Mouse (Mus musculus): ENCODE measurements around the gene Tmem199.

The Tmem199 gene

DNA sequence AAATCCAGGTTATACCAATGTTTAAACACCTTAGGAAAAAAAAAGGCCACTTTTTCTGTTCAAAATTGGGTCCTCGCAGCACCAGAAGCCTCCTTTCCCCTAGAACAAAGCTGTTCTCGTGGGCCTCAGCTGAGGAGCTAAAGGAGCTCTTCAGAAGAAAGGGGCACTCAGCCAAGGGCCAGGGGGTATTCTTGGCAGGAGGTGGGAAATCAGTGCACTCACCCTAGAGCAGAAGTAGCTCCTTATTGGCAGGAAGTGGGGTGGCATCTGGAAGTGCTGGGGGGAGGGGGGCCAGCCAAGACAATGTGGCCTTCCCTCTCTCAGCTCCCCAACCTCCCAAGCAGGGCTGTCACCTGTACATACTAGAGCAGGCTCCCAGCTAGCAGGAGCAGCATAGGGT, 12.9 kb upstream of the Tmem199 start:
- no peak for DNase-seq (ENCODE audit: low spot score in 2 of 2)

- no peak for DNase-seq (ENCODE audit: low spot score in 2 of 2)
These were observed 11.4 kb upstream of the Tmem199 start for GRCm38 (mm10) chr11:78523241-78523955.

DNA sequence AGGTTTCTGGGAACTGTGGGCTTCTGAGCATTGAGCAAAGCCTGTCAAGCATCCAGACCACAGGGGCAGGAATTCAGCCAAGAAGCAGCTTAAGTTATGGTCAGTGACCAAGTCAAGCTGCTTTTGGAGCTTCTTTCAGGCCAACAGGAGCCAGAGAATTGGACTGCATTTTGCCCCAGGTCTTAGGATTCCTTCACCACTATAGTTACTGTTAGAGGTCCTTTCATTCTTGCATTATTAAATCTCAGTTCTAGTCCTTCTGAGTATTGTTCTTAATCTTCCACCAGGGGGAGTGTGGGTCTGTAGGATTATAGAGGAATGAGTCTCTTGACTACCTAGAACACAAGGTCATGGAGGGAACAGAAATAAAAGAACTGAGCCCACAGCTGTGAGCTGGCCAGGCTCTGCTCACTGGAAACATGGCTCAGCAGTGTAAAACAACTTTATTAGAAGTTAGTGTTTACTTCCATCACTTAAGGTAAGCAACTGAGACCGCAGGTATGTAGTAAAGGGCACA, 10.6 kb upstream of the Tmem199 start:
- no peak for DNase-seq (ENCODE audit: low spot score in 2 of 2)

GRCm38 (mm10) chr11:78521880-78522279, 9.9 kb upstream of the Tmem199 start:
- no peak for DNase-seq (ENCODE audit: low spot score in 2 of 2)

GRCm38 (mm10) chr11:78518931-78519330, 7.0 kb upstream of the Tmem199 start:
- no peak for DNase-seq (ENCODE audit: low spot score in 2 of 2)

DNA sequence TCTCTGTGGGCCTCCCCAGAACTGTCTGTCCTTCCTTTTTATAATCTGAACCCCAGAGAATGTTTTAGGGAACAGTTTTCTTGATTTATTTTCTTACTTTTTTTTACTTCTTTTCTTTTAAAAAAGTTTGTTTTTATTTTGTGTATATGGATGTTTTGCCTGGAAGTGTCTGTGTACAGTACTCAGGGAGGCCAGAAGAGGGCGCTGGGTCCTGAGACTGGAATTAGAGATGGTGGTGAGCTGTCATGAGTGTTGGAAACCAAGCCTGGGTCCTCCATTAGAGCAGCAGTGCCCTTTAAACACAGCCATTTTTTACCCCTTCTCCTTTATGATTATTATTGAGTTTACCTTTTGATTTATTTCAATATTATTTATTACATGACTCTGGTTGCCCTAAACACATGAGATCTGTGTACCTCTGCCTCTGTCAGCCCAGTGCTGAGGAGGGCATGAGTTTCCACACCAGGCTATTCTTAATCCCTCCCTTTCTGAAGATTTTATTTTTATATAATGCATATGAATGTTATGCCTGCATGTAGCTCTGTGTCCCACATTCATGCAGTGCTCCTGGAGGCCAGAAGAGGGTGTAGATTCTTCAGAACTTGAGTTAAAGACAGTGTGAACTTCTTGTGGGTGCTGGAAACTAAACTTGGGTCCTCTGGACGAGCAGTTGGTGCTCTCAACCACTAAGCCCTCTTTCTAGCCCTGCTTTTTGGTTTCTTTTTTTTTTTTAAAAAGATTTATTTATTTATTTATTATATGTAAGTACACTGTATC, 3.8 kb upstream of the Tmem199 start:
- no peak for DNase-seq (ENCODE audit: low spot score in 2 of 2)

DNA sequence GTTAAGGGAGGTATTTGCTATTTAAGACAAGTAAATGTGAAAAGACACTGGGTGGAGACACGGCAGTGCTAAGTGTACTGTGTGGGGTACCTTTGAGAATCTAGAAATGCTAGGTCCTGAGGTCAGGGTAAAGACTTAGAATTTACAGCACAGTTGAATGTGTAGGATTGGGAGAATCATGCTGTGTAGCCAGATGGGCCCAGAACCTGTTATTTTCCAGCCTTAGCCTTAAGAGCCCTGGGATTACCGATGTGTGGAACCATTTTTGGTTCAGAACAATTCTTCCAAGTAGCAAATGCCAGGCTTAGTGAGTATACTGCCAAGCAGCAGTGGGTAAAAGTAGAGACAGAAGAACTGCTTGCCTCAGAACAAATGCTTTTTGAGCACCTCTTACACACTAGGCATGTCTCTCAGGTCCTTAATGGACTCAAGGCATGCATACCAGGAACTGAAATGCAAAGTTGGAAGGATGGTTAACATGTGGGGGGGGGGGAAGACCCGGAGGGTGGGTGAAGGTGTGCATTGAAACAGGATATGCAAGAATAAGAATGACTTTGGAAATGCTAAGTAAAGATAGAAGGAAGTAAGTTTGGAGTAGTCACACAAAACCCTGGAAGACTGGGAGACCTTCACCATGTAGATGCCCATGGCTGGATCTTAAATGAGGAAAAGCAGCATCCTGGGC, 1.3 kb upstream of the Tmem199 start:
- no peak for DNase-seq (ENCODE audit: low spot score in 2 of 2)

DNA sequence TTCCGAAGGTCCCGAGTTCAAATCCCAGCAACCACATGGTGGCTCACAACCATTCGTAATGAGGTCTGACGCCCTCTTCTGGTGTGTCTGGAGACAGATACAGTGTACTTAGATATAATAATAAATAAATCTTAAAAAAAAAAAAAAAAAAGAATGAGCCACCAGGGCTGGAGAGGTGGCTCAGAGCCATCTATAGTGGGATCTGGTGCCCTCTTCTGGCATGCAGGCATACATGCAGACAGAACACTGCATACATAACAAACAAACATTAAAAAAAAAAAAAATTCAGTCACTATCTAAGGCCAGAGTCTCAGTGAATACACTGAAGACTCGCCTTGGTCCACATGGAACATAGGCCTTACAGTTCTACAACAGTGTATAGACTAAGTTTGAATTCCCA, 2.8 kb downstream of the Tmem199 start:
- DNase-seq (ENCODE audit: low spot score in 2 of 2), result no peak

DNA sequence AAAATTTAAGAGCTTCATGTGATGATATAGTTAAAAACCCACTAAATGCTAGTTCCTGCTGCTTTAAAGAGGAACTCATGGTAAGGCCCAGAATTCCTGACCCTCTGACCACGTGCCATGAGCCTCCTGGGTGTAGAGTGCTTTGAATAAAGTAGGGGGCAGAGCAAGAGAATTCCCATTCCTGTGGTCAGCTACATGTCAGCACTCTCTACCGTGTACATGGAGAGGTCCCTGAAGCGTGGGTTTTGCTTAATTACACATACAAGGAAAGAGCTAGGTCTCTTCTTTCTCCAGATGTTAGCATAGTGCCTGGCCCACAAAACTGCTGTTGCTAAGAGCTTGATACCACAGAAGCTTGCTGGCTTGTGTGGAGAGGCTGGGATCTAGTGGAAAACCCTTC, 6.5 kb downstream of the Tmem199 start:
- no peak for DNase-seq (ENCODE audit: low spot score in 2 of 2)

- no peak for DNase-seq (ENCODE audit: low spot score in 2 of 2)
These were observed 8.9 kb downstream of the Tmem199 start, which contains the start of gene Sebox for GRCm38 (mm10) chr11:78502909-78503650. TSS of gene Sebox (plus strand) at chr11:78503447.

DNA sequence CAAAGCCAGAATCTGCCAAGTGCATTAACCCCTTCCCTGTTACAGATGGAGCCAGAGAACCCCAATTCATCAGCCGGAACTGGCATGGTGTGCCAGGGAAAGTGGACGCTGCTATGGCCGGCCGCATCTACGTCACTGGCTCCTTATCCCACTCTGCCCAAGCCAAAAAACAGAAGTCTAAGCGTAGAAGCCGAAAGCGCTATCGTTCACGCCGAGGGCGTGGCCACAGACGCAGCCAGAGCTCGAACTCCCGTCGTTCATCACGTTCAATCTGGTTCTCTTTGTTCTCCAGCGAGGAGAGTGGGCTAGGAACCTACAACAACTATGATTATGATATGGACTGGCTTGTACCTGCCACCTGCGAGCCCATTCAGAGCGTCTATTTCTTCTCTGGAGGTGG, 10.4 kb downstream of the Tmem199 start:
- DNase-seq (ENCODE audit: low spot score in 2 of 2), result no peak

- no peak for DNase-seq (ENCODE audit: low spot score in 2 of 2)
These were observed 11.3 kb downstream of the Tmem199 start for GRCm38 (mm10) chr11:78500623-78501202.

DNA sequence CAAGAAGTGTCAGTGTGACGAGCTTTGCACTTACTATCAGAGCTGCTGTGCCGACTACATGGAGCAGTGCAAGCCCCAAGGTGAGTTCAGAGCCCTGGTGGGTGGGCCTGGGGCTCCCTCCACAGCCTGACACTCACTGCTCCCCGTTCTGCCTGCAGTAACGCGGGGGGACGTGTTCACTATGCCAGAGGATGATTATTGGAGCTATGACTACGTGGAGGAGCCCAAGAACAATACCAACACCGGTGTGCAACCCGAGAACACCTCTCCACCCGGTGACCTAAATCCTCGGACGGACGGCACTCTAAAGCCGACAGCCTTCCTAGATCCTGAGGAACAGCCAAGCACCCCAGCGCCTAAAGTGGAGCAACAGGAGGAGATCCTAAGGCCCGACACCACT, 12.4 kb downstream of the Tmem199 start:
- no peak for DNase-seq (ENCODE audit: low spot score in 2 of 2)

DNA sequence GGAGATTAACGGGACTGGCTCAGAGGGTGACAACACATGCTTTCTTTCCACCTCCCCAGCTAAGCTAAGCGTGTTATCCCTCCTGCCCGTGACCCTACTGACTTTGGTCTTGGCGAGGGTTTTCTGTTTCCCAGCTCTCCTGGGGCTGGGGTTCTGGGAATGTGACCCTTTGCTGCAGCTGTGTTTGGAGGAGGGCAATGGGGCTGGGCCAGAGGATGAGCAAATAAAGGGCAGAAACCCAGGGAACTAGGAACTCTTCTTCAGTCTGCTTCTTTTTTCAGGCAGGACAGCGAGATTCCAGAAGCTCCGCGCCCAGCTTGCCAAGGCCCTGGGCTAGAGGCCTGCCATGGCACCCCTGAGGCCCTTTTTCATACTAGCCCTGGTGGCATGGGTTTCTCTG, 13.0 kb downstream of the Tmem199 start, which contains the start of gene Vtn:
Gene Vtn (plus strand): TSS at position 88 of the 400 bp plus-strand sequence.
- no peak for DNase-seq (ENCODE audit: low spot score in 2 of 2)

DNA sequence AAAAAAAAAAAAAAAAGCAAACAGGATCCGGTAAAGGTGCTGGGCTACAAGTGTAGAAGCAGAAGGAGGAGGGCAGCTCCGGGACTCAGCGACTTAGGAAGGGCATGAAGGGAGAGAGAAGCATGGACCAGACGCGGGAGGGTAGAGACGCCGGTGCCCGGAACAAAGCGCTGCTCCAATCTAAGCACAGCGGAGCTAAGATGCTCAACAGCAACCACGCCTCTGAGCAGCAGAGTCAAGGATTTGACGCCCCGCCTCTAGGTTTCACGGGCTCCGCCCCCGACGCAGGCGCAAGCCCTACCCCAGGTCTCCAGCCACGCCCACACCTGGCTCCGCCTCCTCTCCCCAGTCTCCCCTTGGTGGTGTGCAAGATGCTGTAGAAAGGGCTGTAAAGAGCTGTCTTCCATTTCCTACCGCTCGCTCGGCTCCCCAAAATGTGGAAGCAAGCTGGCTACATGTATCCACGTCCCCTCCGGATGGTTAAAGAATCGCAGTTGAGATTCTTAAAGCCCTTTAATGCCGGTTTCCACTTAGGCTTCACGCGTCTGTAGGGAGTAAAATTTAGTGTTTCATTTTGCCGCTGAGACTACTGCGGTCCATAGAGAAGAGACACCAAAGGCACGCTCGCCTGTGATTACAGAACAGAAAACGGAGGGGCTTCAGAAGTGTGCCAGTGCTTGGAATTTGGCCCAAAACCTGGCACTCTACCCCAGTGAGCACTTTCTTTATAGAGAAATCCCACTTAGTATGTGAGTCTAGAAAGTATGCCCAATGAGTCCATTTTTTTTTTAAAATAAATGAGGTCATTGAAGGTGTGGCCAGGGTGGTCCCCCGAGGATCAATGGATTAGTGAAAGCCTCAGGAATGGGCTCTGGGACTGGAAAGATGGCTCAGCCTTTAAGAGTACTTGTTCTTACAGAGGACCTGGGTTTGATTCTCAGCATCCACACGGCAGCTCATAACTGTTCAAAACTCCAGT, 14.1 kb downstream of the Tmem199 start, which contains the start of gene Sarm1:
Gene Sarm1 (minus strand): TSS at position 211 of the 979 bp plus-strand sequence.
- DNase-seq (ENCODE audit: low spot score in 2 of 2), result peak; percentile 92 to 94

- peak in 1 of 2 experiments; percentile 51 for DNase-seq (ENCODE audit: low spot score in 2 of 2)
These were observed 14.9 kb downstream of the Tmem199 start for GRCm38 (mm10) chr11:78497071-78497541.

DNA sequence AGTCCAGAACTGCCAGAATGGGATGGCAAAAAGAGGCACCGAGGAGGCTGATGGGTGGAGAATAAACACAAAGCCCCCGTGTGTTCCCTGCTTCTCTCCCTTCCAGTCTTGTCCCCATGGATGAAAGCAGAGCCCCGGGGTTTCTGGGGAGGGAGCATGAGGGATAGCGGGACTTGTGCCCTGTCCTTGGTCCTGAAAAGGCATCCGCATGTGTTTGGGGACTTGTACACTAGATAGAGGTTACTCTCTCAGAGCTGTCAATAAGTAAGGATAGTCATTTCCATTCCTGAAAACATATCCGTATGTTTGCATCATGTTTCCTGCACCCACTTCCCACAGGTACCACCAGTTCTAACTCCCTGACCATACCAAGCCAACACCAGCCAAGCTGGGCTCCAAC, 16.1 kb downstream of the Tmem199 start:
- DNase-seq (ENCODE audit: low spot score in 2 of 2), result no peak

GRCm38 (mm10) chr11:78490781-78491241, 21.2 kb downstream of the Tmem199 start:
- peak in 1 of 2 experiments; percentile 56 for DNase-seq (ENCODE audit: low spot score in 2 of 2)

DNA sequence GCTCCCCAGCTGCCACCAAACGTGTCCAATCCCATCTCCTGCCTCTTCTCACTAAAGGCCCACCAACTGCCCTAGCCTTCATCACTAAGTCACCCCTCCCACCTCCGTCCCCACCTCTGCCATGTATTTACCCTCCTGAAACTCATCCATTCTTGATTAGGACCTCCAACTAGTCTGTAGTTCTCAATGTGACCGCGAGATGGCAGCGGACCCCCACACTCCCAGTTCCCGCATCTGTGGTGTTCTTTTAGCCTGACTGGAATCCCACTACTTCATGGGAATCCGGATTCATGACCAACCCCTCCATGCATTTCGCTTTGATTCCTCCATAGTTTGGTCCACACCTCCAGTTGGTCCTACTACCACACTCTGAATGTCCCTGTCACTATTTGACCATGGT, 23.8 kb downstream of the Tmem199 start:
- DNase-seq (ENCODE audit: low spot score in 2 of 2), result peak; percentile 52 to 76

DNA sequence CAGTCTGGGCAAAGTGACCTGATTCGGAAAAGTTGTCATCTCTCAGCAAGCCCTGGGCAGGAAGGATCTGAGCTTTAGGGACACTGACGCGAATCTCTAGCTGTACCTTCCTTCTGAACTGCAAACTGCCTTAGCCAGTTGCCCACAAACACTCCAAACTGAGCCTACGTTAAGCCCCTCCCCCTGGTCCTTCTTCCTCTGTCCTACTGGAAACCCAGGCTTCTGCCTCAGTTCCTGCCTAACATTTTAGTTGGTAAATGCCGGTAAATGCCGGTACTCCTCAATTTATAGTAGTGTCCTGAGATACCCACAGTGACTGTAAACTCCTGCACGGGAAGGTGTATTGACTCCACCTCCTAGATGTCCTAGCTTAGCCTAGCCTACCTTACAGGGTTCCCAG, 28.3 kb downstream of the Tmem199 start:
- no peak for DNase-seq (ENCODE audit: low spot score in 2 of 2)
